Mouse (Mus musculus): ENCODE measurements at regions not wholly inside any gene's neighbourhood (a gene's known extent, or its start where the extent isn't known, plus 50 kb on each side); places are given as distances from the start of the nearest gene placed in this dataset.
A peak's percentile ranks its signal among the peaks of the same experiment; 100 is the strongest.

DNA sequence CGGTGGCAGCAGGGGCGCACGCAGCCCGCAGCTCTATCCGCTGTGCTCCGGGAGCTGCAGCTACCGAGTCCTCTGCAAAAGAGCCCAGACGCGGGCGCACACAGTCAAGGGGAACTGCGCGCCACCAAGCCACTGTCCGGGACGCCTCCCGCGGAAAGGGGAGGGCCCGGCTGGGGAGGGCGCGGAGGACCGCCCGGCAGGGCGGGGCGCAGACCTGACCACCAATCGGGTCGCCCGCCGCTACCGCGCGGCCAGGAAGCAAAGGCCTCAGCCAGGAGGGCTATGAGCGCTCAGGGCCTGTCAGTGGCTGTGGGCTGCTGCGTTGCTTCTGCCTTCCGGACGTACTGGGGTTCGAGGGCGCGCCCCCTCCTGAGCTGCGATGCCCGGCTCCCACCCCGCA lies 1034.5 kb downstream of the Gm10330 start:
- peak; percentile 2 for DNase-seq (ENCODE audit: low spot score)

DNA sequence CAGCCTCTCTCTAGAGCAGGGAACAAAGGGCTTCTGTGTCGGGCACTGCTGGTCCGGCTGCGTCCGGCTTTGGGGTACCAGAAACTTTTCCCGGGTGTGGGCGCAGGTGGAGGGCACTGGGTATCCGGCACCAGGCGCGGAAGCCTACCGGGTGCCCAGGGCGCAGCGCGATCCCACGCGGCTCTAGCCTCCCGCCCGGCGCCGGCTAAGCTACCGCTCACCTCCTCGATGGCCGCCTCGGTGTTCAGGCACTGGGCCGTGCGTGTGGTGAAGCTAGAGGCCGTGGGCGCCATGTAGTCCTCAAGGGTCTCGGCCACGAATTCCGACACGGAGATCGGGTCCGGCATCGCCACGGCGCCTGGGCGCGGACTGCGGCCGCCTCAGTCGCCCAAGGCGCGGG lies 1035.0 kb downstream of the Gm10330 start:
- peak; percentile 2 for DNase-seq (ENCODE audit: low spot score)

Measured in ovary, postnatal 10 days (tissue).